Mouse (Mus musculus) liver, embryonic 11.5 days (tissue): ENCODE results near the gene Pitpnm2. TPM values are rescaled to one million over a fixed set of nuclear protein-coding genes. Genes with fewer than 3 reads are reported as not detected.

Experiments used
- ATAC-seq: fragments of 200-750 bp; cut with Nextera tagmentation; replicated peaks from 2 replicates; pipeline ENCODE4 v1.8.0; 2017; ENCODE audit warnings: moderate number of reproducible peaks, mild to moderate bottlenecking, moderate TSS enrichment, moderate library complexity; ENCODE audit not compliant: low FRiP score
- DNase-seq: peaks from one replicate; pipeline ENCODE4 v3.0.0-alpha.2; 2017; ENCODE audit warnings: low spot score
- H3K27ac ChIP-seq: fragments of 300-500 bp; sonication (generic); 2 replicates; pipeline ENCODE4 v1.5.1; 2014; ENCODE audit warnings: mild to moderate bottlenecking, low read depth, low read length, control low read depth
- H3K27me3 ChIP-seq: fragments of 300-500 bp; sonication (generic); replicated peaks from 2 replicates; pipeline ENCODE4 v1.6.1; 2014; ENCODE audit warnings: low read length, mixed read lengths; ENCODE audit not compliant: control insufficient read depth, insufficient read depth
- H3K36me3 ChIP-seq: fragments of 300-500 bp; sonication (generic); 2 replicates; pipeline ENCODE4 v1.6.1; 2014; ENCODE audit warnings: mild to moderate bottlenecking, low read length, moderate library complexity, mixed read lengths; ENCODE audit not compliant: control insufficient read depth, insufficient read depth
- H3K4me1 ChIP-seq: fragments of 300-500 bp; sonication (generic); replicated peaks from 2 replicates; pipeline ENCODE4 v1.6.1; 2014; ENCODE audit warnings: low read length, mixed read lengths; ENCODE audit not compliant: control insufficient read depth, insufficient read depth
- H3K4me2 ChIP-seq: fragments of 300-500 bp; sonication (generic); 2 replicates; pipeline ENCODE4 v1.6.1; 2014; ENCODE audit warnings: mild to moderate bottlenecking, control low read depth, moderate library complexity
- H3K4me3 ChIP-seq: fragments of 300-500 bp; sonication (generic); 2 replicates; pipeline ENCODE4 v1.5.1; 2014; ENCODE audit warnings: low read depth, low read length, control low read depth
- H3K9ac ChIP-seq: fragments of 300-500 bp; sonication (generic); 2 replicates; pipeline ENCODE4 v1.6.1; 2014; ENCODE audit warnings: low read depth, low read length, control low read depth
- H3K9me3 ChIP-seq: fragments of 300-500 bp; sonication (generic); 2 replicates; pipeline ENCODE4 v1.6.1; 2016; ENCODE audit warnings: low read length, inconsistent platforms, mixed read lengths; ENCODE audit not compliant: control insufficient read depth
- WGBS: fragments of 180-500 bp; shearing (Covaris S2); extraction: QIAGEN DNeasy Blood & Tissue Kit; methylation state at CpG from one replicate; pipeline ENCODE4 v1.1.7; 2014; 5-methylcytosine and 5-hydroxymethylcytosine counted together
- polyA plus RNA-seq: library from polyadenylated mRNA; unstranded; fragments of >200 nt; fragmentation: Nextera tagmentation; extraction: Ambion mirVana; gene quantifications from 2 replicates; pipeline ENCODE4 v1.2.1, GENCODE M21; 2014

Gene Pitpnm2
- polyA plus RNA-seq, 1 experiment from 2014 or later = 5.9 TPM

GRCm38 (mm10) chr5:124205809-124206380, 43.7 kb downstream of the Pitpnm2 start:
- H3K27me3 ChIP-seq = no peaks in the 10 kb centered on the region
- no peak overlapping the region for H3K9ac ChIP-seq
- ATAC-seq (no peak), DNase-seq (no peak)
- H3K9me3 ChIP-seq = no peaks in the 10 kb centered on the region
- H3K27ac ChIP-seq = 0 out of 2 replicates have a peak overlapping the region, but pooled peaks have one; percentile 26
- H3K4me3 ChIP-seq = no peak overlapping the region
- H3K36me3 ChIP-seq = no peaks in the 10 kb centered on the region
- 63% methylated on average over 5 of the region's 5 CpGs for WGBS
- no peak overlapping the region for H3K4me2 ChIP-seq
- peaks cover 89% of the 10 kb centered on the region for H3K4me1 ChIP-seq

GRCm38 (mm10) chr5:124205211-124205610, 44.3 kb downstream of the Pitpnm2 start:
- H3K27ac ChIP-seq = no peak overlapping the region
- H3K27me3 ChIP-seq = no peaks in the 10 kb centered on the region
- no peak overlapping the region for H3K4me2 ChIP-seq
- H3K4me1 ChIP-seq = peaks cover 89% of the 10 kb centered on the region
- no peak for DNase-seq
- H3K9ac ChIP-seq = no peak overlapping the region
- no peaks in the 10 kb centered on the region for H3K9me3 ChIP-seq
- no peaks in the 10 kb centered on the region for H3K36me3 ChIP-seq
- H3K4me3 ChIP-seq = no peak overlapping the region
- no peak for ATAC-seq
- WGBS = 78% methylated on average over 9 of the region's 9 CpGs

- DNase-seq = no peak
- H3K9me3 ChIP-seq = no peaks in the 10 kb centered on the region
- H3K27me3 ChIP-seq = no peaks in the 10 kb centered on the region
- peaks cover 90% of the 10 kb centered on the region for H3K4me1 ChIP-seq
- H3K4me2 ChIP-seq = peak overlapping the region; percentile 49
- H3K4me3 ChIP-seq = 0 out of 2 replicates have a peak overlapping the region, but pooled peaks have one; percentile 15
- WGBS = 57% methylated on average over 9 of the region's 9 CpGs
- H3K27ac ChIP-seq = peak overlapping the region; percentile 73
- H3K36me3 ChIP-seq = no peaks in the 10 kb centered on the region
- peak; percentile 61 for ATAC-seq
- H3K9ac ChIP-seq = peak overlapping the region; percentile 50; the same call in 1 of the 2 replicates
Observed at GRCm38 (mm10) chr5:124204127-124204794, 45.3 kb downstream of the Pitpnm2 start.

- H3K9me3 ChIP-seq = no peaks in the 10 kb centered on the region
- DNase-seq (no peak), ATAC-seq (no peak)
- H3K4me2 ChIP-seq = no peak overlapping the region; the same call in 1 of the 2 replicates
- peaks cover 94% of the 10 kb centered on the region for H3K4me1 ChIP-seq
- H3K36me3 ChIP-seq = no peaks in the 10 kb centered on the region
- 0 out of 2 replicates have a peak overlapping the region, but pooled peaks have one; percentile 0 for H3K9ac ChIP-seq
- 79% methylated on average over 4 of the region's 4 CpGs for WGBS
- H3K4me3 ChIP-seq = no peak overlapping the region
- no peak overlapping the region for H3K27ac ChIP-seq
- H3K27me3 ChIP-seq = no peaks in the 10 kb centered on the region
Observed at GRCm38 (mm10) chr5:124203251-124203650, 46.3 kb downstream of the Pitpnm2 start.

- WGBS = 46% methylated on average over 4 of the region's 4 CpGs
- Histone ChIP-seq H3K9ac (no peak overlapping the region), H3K4me3 (no peak overlapping the region), H3K4me1 (peaks cover 88% of the 10 kb centered on the region), H3K9me3 (no peaks in the 10 kb centered on the region), H3K4me2 (no peak overlapping the region), H3K36me3 (no peaks in the 10 kb centered on the region), H3K27me3 (no peaks in the 10 kb centered on the region), H3K27ac (peak overlapping the region; percentile 21; the same call in 1 of the 2 replicates)
- ATAC-seq (no peak), DNase-seq (no peak)
Observed at GRCm38 (mm10) chr5:124202071-124202470, 47.5 kb downstream of the Pitpnm2 start.

GRCm38 (mm10) chr5:124201564-124201963, 48.0 kb downstream of the Pitpnm2 start:
- no peaks in the 10 kb centered on the region for H3K9me3 ChIP-seq
- ATAC-seq (peak; percentile 30; the same call in 1 of the 2 replicates), DNase-seq (no peak)
- H3K27ac ChIP-seq = peak overlapping the region; percentile 21
- H3K4me1 ChIP-seq = peaks cover 86% of the 10 kb centered on the region
- H3K36me3 ChIP-seq = no peaks in the 10 kb centered on the region
- 0 out of 2 replicates have a peak overlapping the region, but pooled peaks have one; percentile 17 for H3K4me2 ChIP-seq
- WGBS = 71% methylated on average over 2 of the region's 2 CpGs
- no peaks in the 10 kb centered on the region for H3K27me3 ChIP-seq
- no peak overlapping the region for H3K4me3 ChIP-seq
- H3K9ac ChIP-seq = peak overlapping the region; percentile 26; the same call in 1 of the 2 replicates

- Histone ChIP-seq H3K4me2 (peak overlapping the region; percentile 10), H3K36me3 (no peaks in the 10 kb centered on the region), H3K4me1 (peaks cover 79% of the 10 kb centered on the region), H3K9ac (no peak overlapping the region), H3K27ac (no peak overlapping the region), H3K9me3 (no peaks in the 10 kb centered on the region), H3K27me3 (no peaks in the 10 kb centered on the region), H3K4me3 (no peak overlapping the region)
- ATAC-seq = peak; percentile 62
- DNase-seq = no peak
- WGBS = 42% methylated on average over 5 of the region's 5 CpGs
Observed at GRCm38 (mm10) chr5:124200844-124201243, 48.7 kb downstream of the Pitpnm2 start.

GRCm38 (mm10) chr5:124199168-124199567, 50.4 kb downstream of the Pitpnm2 start:
- no peaks in the 10 kb centered on the region for H3K27me3 ChIP-seq
- no peaks in the 10 kb centered on the region for H3K36me3 ChIP-seq
- no peaks in the 10 kb centered on the region for H3K9me3 ChIP-seq
- no peak overlapping the region for H3K9ac ChIP-seq
- H3K4me2 ChIP-seq = no peak overlapping the region
- no peak for DNase-seq
- WGBS = 74% methylated on average over 5 of the region's 5 CpGs
- peaks cover 64% of the 10 kb centered on the region for H3K4me1 ChIP-seq
- H3K27ac ChIP-seq = no peak overlapping the region
- H3K4me3 ChIP-seq = no peak overlapping the region
- ATAC-seq = no peak
